Mouse (Mus musculus): ENCODE measurements around the gene Gadl1. TPM values are rescaled to one million over a fixed set of nuclear protein-coding genes. Genes with fewer than 3 reads are reported as not detected.

Gadl1 gene
- total RNA-seq, 2 experiments from 2014 or later: 1.8 to 5.0 TPM

DNA sequence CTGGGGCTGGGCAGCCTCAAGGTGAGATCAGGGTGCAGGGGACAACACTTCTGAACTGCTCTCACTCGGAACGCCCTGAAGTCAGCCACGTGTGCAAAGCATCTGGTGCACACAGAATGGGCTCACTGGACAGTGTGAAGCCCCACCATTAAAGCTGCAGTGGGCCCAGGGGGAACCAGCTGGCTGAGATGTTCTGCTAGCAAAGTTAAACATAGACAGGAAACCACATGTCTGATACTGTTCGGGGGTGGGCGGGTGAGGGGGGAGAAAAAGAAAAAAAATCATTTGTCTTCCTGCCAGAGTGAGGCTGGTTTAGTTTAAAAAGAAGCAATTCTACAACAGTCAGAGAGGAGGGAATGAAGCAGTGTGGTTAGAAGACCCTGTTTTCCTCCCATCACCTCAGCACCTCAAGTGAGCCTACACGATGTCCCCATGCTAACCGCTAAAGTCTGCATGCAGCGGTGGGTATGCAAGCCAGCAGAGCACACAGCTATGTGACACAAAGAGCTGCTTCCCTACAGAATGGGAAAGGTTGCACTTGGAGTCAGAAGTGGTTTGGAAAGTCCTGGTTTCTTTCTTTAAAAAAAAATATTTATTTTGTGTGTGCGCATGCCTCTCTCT is 213.8 kb downstream of the Gadl1 start:
- DNase-seq (ENCODE audit: low spot score): no peak

Measured in gastrocnemius, adult 18-20 months (tissue).